Mouse (Mus musculus): Measurements from ENCODE around the gene Hdac7. TPM values are rescaled to one million over a fixed set of nuclear protein-coding genes. Genes with fewer than 3 reads are reported as not detected.

Hdac7 gene
- polyA plus RNA-seq, 1 experiment from 2014 or later = 29.8 TPM

DNA sequence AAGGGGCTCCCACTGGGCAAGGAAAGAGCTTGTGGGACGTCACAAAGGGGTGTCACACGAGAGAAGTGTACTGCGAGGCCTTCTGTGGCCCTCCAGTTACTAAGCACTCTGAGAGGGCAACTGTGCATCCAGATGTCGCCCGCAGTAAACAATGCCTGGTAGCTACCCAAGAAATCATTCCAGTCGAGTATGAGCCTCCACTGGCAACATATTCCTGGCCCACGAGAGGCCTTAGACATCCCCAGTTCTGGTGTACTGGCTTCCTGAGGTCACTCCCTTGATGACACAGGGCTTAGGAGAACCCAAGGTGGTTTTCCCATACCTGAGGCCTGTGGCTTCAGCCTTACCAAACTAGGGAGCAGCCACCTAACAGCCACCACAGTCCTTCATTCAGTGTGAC, 31.4 kb downstream of the Hdac7 start:
- H3K9ac ChIP-seq (replicated peaks; ENCODE audit: low read length) = no peak overlapping the region
- no peak for DNase-seq
- WGBS = 65% methylated on average over 7 of the region's 7 CpGs

DNA sequence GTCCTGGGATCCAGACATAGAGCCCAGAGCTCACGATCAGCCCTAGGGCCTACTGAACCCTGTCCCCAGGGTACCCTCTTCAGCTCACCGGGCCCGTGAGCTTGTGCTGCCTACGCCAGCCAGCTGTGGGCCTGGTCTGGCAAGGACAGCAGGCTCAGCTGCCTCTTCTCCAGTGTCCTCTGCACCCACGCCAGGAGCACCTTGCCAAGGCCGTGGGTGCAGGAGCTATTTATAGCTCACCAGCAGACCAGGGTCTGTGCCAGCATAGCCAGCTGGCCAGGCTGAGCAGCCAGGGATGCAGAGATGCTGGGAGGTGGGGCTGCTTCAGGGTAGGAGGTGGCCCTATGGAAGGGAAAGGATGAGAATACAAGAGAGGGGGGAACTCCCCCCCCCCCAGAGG, 32.2 kb downstream of the Hdac7 start:
- WGBS = 72% methylated on average over 6 of the region's 6 CpGs

More for the DNA sequence above, 31.4 kb downstream of the Hdac7 start:
- H3K4me2 ChIP-seq (ENCODE audit: low read length) = no peak overlapping the region
- H3K27me3 ChIP-seq (ENCODE audit: control insufficient read depth, insufficient read depth, low read length) = no peaks in the 10 kb centered on the region
- H3K9me3 ChIP-seq (ENCODE audit: control insufficient read depth, low read length) = no peaks in the 10 kb centered on the region
- H3K36me3 ChIP-seq (ENCODE audit: control insufficient read depth, insufficient read depth, low read length) = peaks cover 28% of the 10 kb centered on the region
- peaks cover 22% of the 10 kb centered on the region for H3K4me1 ChIP-seq (ENCODE audit: control insufficient read depth, insufficient read depth, low read length)
- no peak overlapping the region for H3K4me3 ChIP-seq (replicated peaks; ENCODE audit: low read depth, low read length)
- no peak for ATAC-seq (ENCODE audit: low FRiP score, low TSS enrichment)
- peak overlapping the region; percentile 37; the same call in 1 of the 2 replicates for H3K27ac ChIP-seq (replicated peaks; ENCODE audit: low read depth, low read length)

GRCm38 (mm10) chr15:97811307-97811706, 33.0 kb downstream of the Hdac7 start:
- Histone ChIP-seq H3K4me1 (ENCODE audit: control insufficient read depth, insufficient read depth, low read length) (peaks cover 22% of the 10 kb centered on the region), H3K4me3 (replicated peaks; ENCODE audit: low read depth, low read length) (no peak overlapping the region), H3K9ac (replicated peaks; ENCODE audit: low read length) (no peak overlapping the region), H3K36me3 (ENCODE audit: control insufficient read depth, insufficient read depth, low read length) (peaks cover 44% of the 10 kb centered on the region), H3K9me3 (ENCODE audit: control insufficient read depth, low read length) (no peaks in the 10 kb centered on the region), H3K27me3 (ENCODE audit: control insufficient read depth, insufficient read depth, low read length) (no peaks in the 10 kb centered on the region), H3K4me2 (ENCODE audit: low read length) (no peak overlapping the region), H3K27ac (replicated peaks; ENCODE audit: low read depth, low read length) (no peak overlapping the region)
- ATAC-seq (ENCODE audit: low FRiP score, low TSS enrichment) (no peak), DNase-seq (no peak)
- 88% methylated on average over 9 of the region's 9 CpGs for WGBS

More for the DNA sequence above, 32.2 kb downstream of the Hdac7 start:
- Histone ChIP-seq H3K4me2 (ENCODE audit: low read length) (no peak overlapping the region), H3K4me1 (ENCODE audit: control insufficient read depth, insufficient read depth, low read length) (peaks cover 22% of the 10 kb centered on the region), H3K4me3 (replicated peaks; ENCODE audit: low read depth, low read length) (no peak overlapping the region), H3K27ac (replicated peaks; ENCODE audit: low read depth, low read length) (peak overlapping the region; percentile 27; the same call in 1 of the 2 replicates), H3K27me3 (ENCODE audit: control insufficient read depth, insufficient read depth, low read length) (no peaks in the 10 kb centered on the region), H3K9ac (replicated peaks; ENCODE audit: low read length) (no peak overlapping the region), H3K36me3 (ENCODE audit: control insufficient read depth, insufficient read depth, low read length) (peaks cover 35% of the 10 kb centered on the region), H3K9me3 (ENCODE audit: control insufficient read depth, low read length) (no peaks in the 10 kb centered on the region)
- ATAC-seq (ENCODE audit: low FRiP score, low TSS enrichment) = 0 out of 2 replicates have a peak, but pooled peaks have one; percentile 31
- DNase-seq = peak; percentile 44

DNA sequence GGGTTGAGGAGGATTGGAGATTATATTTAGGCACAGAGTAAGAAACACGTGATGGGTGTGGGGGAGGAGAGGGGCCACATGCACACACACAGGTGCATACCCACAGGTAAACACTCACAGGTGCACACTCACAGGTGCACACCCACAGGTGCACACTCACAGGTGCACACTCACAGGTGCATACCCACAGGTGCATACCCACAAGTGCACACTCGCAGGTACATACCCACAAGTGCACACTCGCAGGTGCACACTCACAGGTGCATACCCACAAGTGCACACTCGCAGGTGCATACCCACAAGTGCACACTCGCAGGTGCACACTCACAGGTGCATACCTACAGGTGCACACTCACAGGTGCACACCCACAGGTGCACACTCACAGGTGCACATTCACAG, 33.9 kb downstream of the Hdac7 start:
- DNase-seq (no peak), ATAC-seq (ENCODE audit: low FRiP score, low TSS enrichment) (no peak)
- H3K27ac ChIP-seq (replicated peaks; ENCODE audit: low read depth, low read length) = no peak overlapping the region
- H3K9ac ChIP-seq (replicated peaks; ENCODE audit: low read length) = no peak overlapping the region
- H3K27me3 ChIP-seq (ENCODE audit: control insufficient read depth, insufficient read depth, low read length) = no peaks in the 10 kb centered on the region
- H3K4me2 ChIP-seq (ENCODE audit: low read length) = no peak overlapping the region
- peaks cover 48% of the 10 kb centered on the region for H3K36me3 ChIP-seq (ENCODE audit: control insufficient read depth, insufficient read depth, low read length)
- H3K9me3 ChIP-seq (ENCODE audit: control insufficient read depth, low read length) = no peaks in the 10 kb centered on the region
- no peak overlapping the region for H3K4me3 ChIP-seq (replicated peaks; ENCODE audit: low read depth, low read length)
- WGBS = 94% methylated on average over 5 of the region's 5 CpGs
- H3K4me1 ChIP-seq (ENCODE audit: control insufficient read depth, insufficient read depth, low read length) = peaks cover 22% of the 10 kb centered on the region

GRCm38 (mm10) chr15:97809942-97810341, 34.4 kb downstream of the Hdac7 start:
- Histone ChIP-seq H3K27me3 (ENCODE audit: control insufficient read depth, insufficient read depth, low read length) (no peaks in the 10 kb centered on the region), H3K9ac (replicated peaks; ENCODE audit: low read length) (no peak overlapping the region), H3K4me2 (ENCODE audit: low read length) (no peak overlapping the region), H3K4me1 (ENCODE audit: control insufficient read depth, insufficient read depth, low read length) (peaks cover 22% of the 10 kb centered on the region), H3K27ac (replicated peaks; ENCODE audit: low read depth, low read length) (no peak overlapping the region), H3K9me3 (ENCODE audit: control insufficient read depth, low read length) (no peaks in the 10 kb centered on the region), H3K4me3 (replicated peaks; ENCODE audit: low read depth, low read length) (no peak overlapping the region), H3K36me3 (ENCODE audit: control insufficient read depth, insufficient read depth, low read length) (peaks cover 52% of the 10 kb centered on the region)
- ATAC-seq (ENCODE audit: low FRiP score, low TSS enrichment) (no peak), DNase-seq (peak; percentile 59)
- 87% methylated on average over 5 of the region's 5 CpGs for WGBS

DNA sequence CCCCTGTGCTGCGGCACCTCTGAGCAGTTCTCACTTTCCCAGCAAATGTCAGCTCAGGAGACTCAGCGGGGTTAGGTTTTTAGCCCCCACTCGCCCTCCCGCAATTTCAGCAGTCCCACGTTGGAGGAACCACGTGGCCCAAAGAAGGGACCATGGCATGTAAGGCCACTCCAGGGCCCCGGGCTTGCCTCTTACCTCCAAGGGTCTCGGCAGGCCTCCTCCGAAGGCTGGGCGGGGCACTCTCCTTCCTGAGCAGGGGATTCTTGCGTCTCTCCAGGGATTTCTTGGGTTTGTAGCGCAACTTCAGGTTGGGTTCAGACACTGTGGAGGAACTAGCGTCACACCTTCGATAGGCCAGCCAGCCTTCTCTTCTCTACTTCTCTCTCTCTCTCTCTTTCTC, 35.1 kb downstream of the Hdac7 start:
- ATAC-seq (ENCODE audit: low FRiP score, low TSS enrichment) (no peak), DNase-seq (no peak)
- Histone ChIP-seq H3K27ac (replicated peaks; ENCODE audit: low read depth, low read length) (no peak overlapping the region), H3K4me1 (ENCODE audit: control insufficient read depth, insufficient read depth, low read length) (peaks cover 22% of the 10 kb centered on the region), H3K27me3 (ENCODE audit: control insufficient read depth, insufficient read depth, low read length) (no peaks in the 10 kb centered on the region), H3K9me3 (ENCODE audit: control insufficient read depth, low read length) (no peaks in the 10 kb centered on the region), H3K9ac (replicated peaks; ENCODE audit: low read length) (no peak overlapping the region), H3K4me3 (replicated peaks; ENCODE audit: low read depth, low read length) (no peak overlapping the region), H3K4me2 (ENCODE audit: low read length) (no peak overlapping the region), H3K36me3 (ENCODE audit: control insufficient read depth, insufficient read depth, low read length) (peaks cover 56% of the 10 kb centered on the region)
- WGBS = 93% methylated on average over 14 of the region's 14 CpGs

GRCm38 (mm10) chr15:97808532-97808931, 35.8 kb downstream of the Hdac7 start:
- H3K4me3 ChIP-seq (replicated peaks; ENCODE audit: low read depth, low read length) = no peak overlapping the region
- H3K9ac ChIP-seq (replicated peaks; ENCODE audit: low read length) = no peak overlapping the region
- no peaks in the 10 kb centered on the region for H3K9me3 ChIP-seq (ENCODE audit: control insufficient read depth, low read length)
- H3K27ac ChIP-seq (replicated peaks; ENCODE audit: low read depth, low read length) = no peak overlapping the region
- 88% methylated on average over 14 of the region's 14 CpGs for WGBS
- ATAC-seq (ENCODE audit: low FRiP score, low TSS enrichment) (no peak), DNase-seq (no peak)
- no peak overlapping the region for H3K4me2 ChIP-seq (ENCODE audit: low read length)
- H3K27me3 ChIP-seq (ENCODE audit: control insufficient read depth, insufficient read depth, low read length) = no peaks in the 10 kb centered on the region
- H3K36me3 ChIP-seq (ENCODE audit: control insufficient read depth, insufficient read depth, low read length) = peaks cover 56% of the 10 kb centered on the region
- H3K4me1 ChIP-seq (ENCODE audit: control insufficient read depth, insufficient read depth, low read length) = peaks cover 17% of the 10 kb centered on the region

DNA sequence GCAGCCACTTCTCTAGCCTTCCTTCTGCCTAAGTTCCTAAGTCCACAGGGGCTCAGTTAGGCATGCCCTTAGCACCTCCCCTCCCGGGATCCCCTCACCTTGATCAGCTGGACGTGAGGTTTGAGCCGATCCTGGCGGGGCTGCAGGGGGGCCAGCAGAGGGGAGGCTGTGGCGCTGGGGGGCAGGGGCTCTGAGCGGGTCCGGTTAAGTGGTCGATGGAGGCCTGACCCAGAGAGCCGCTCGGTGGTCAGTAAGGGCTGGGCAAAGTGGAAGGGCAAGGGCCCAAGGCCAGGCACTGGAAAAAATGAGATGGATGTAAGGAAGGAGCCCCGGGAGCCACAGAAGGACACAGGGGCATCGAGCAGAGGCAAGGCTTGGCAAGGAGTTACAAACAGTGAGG, 36.4 kb downstream of the Hdac7 start:
- DNase-seq (no peak), ATAC-seq (ENCODE audit: low FRiP score, low TSS enrichment) (no peak)
- H3K27me3 ChIP-seq (ENCODE audit: control insufficient read depth, insufficient read depth, low read length) = no peaks in the 10 kb centered on the region
- no peak overlapping the region for H3K4me3 ChIP-seq (replicated peaks; ENCODE audit: low read depth, low read length)
- 82% methylated on average over 12 of the region's 12 CpGs for WGBS
- H3K4me1 ChIP-seq (ENCODE audit: control insufficient read depth, insufficient read depth, low read length) = peaks cover 10% of the 10 kb centered on the region
- no peak overlapping the region for H3K4me2 ChIP-seq (ENCODE audit: low read length)
- no peaks in the 10 kb centered on the region for H3K9me3 ChIP-seq (ENCODE audit: control insufficient read depth, low read length)
- no peak overlapping the region for H3K9ac ChIP-seq (replicated peaks; ENCODE audit: low read length)
- no peak overlapping the region for H3K27ac ChIP-seq (replicated peaks; ENCODE audit: low read depth, low read length)
- peaks cover 56% of the 10 kb centered on the region for H3K36me3 ChIP-seq (ENCODE audit: control insufficient read depth, insufficient read depth, low read length)

GRCm38 (mm10) chr15:97802575-97802974, 41.7 kb downstream of the Hdac7 start:
- Histone ChIP-seq H3K9me3 (ENCODE audit: control insufficient read depth, low read length) (no peaks in the 10 kb centered on the region), H3K27me3 (ENCODE audit: control insufficient read depth, insufficient read depth, low read length) (no peaks in the 10 kb centered on the region), H3K36me3 (ENCODE audit: control insufficient read depth, insufficient read depth, low read length) (peaks cover 60% of the 10 kb centered on the region), H3K4me2 (ENCODE audit: low read length) (peak overlapping the region; percentile 41), H3K27ac (replicated peaks; ENCODE audit: low read depth, low read length) (peak overlapping the region; percentile 66), H3K4me3 (replicated peaks; ENCODE audit: low read depth, low read length) (peak overlapping the region; percentile 15; the same call in 1 of the 2 replicates), H3K9ac (replicated peaks; ENCODE audit: low read length) (peak overlapping the region; percentile 31; the same call in 1 of the 2 replicates), H3K4me1 (ENCODE audit: control insufficient read depth, insufficient read depth, low read length) (peaks cover 18% of the 10 kb centered on the region)
- ATAC-seq (ENCODE audit: low FRiP score, low TSS enrichment) (peak; percentile 60), DNase-seq (peak; percentile 79)
- WGBS = 11% methylated on average over 13 of the region's 13 CpGs

Data from midbrain, embryonic 14.5 days (tissue).